Mouse (Mus musculus) ES-E14 (cell line): ENCODE data around the gene Pcbp4.

Source experiments
- MAFK ChIP-seq: IDR thresholded peaks from 2 replicates; pipeline ENCODE4 v1.6.1; 2014; ENCODE audit warnings: mild to moderate bottlenecking, low read depth, low read length, inconsistent platforms; ENCODE audit not compliant: insufficient read depth
- ZNF384 ChIP-seq: IDR thresholded peaks from 2 replicates; pipeline ENCODE4 v1.6.1; 2012; ENCODE audit warnings: low read depth, low read length, inconsistent platforms

DNA sequence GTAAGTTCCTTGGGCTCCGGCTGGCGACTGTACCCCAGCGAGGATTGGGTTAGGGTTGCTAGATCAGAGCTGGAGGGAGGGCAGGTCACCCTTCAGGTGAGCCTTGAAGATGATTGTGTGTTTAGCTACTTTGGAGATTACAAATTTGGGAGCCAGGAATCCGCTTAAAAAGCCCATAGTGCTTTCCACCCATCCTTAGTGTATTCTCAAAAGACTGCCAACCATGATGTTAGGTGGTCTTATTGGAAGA, 23.2 kb upstream of the Pcbp4 start:
- TF ChIP-seq MAFK: no peak
- TF ChIP-seq ZNF384: no peak
